Mouse (Mus musculus): ENCODE measurements at regions not wholly inside any gene's neighbourhood (a gene's known extent, or its start where the extent isn't known, plus 50 kb on each side); places are given as distances from the start of the nearest gene placed in this dataset.

- H3K4me1 ChIP-seq = no peaks in the 10 kb centered on the region; the same call in 1 of the 2 replicates
- 89% methylated on average over 12 of the region's 12 CpGs for WGBS
- ATAC-seq (ENCODE audit: low FRiP score) = no peak
These were observed 205.5 kb upstream of the Myocd start for GRCm38 (mm10) chr11:65475302-65475701.

DNA sequence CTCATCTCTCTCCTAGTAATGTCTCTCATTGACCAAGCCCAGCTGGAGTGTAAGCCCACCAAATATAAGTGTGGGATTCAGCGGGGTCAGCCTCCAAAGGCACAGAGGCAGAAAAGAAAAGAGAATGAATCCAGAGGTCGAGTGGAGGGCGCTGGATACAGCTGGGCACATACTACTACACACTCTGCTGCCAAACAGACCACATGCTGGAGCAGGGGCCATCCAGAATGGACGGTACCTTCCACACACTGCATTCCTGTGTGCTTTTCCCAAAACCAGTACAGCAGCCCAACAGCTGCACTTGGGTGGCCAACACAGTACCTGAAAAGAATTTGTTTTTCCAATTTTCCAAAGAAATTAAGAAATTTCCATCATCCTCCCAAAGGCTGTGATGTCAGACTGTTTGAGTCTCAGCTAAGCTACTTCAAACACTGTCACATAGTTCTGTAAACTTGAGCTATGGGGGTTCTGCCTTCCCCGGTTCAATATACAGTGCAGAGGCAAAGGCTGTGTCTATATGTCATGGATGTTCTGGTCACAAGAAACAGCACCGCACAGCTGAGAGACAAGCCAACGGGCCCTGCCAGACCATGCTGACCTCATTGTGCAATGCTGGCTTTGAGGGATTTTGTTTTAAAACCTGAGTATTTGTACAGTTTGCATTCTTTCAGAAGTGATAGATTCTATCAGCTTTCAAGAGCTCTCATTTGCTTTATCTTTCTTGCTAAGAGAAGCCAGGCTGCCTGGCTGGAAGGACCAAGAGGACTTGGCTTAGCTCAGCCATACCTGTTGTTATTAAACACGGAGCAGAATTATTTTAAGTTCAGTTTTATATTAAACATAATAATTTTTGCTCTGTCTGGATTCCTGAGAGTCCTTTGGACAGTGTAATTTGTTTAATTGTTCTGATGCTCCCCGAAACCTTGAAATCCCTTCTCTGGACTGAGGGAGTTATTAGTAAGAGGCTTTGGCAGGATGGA, 200.3 kb upstream of the Myocd start:
- Histone ChIP-seq H3K36me3 (replicated peaks) (no peaks in the 10 kb centered on the region), H3K4me1 (no peaks in the 10 kb centered on the region), H3K27me3 (no peaks in the 10 kb centered on the region), H3K9me3 (no peaks in the 10 kb centered on the region), H3K4me3 (replicated peaks) (no peak overlapping the region), H3K9ac (no peak overlapping the region), H3K4me2 (no peak overlapping the region), H3K27ac (no peak overlapping the region)
- no peak for ATAC-seq (ENCODE audit: low FRiP score)
- WGBS = 91% methylated on average over 9 of the region's 9 CpGs

More at GRCm38 (mm10) chr11:65475302-65475701, 205.5 kb upstream of the Myocd start:
- Histone ChIP-seq H3K9ac (no peak overlapping the region), H3K27me3 (no peaks in the 10 kb centered on the region), H3K36me3 (replicated peaks) (no peaks in the 10 kb centered on the region), H3K4me2 (no peak overlapping the region), H3K4me3 (replicated peaks) (no peak overlapping the region), H3K27ac (no peak overlapping the region), H3K9me3 (no peaks in the 10 kb centered on the region)

GRCm38 (mm10) chr11:65461044-65461443, 191.3 kb upstream of the Myocd start:
- Histone ChIP-seq H3K4me1 (no peaks in the 10 kb centered on the region), H3K9ac (no peak overlapping the region), H3K36me3 (replicated peaks) (no peaks in the 10 kb centered on the region), H3K27me3 (no peaks in the 10 kb centered on the region), H3K9me3 (no peaks in the 10 kb centered on the region), H3K4me2 (no peak overlapping the region), H3K27ac (no peak overlapping the region), H3K4me3 (replicated peaks) (no peak overlapping the region)
- WGBS = 72% methylated on average over 4 of the region's 4 CpGs
- ATAC-seq (ENCODE audit: low FRiP score) = no peak

DNA sequence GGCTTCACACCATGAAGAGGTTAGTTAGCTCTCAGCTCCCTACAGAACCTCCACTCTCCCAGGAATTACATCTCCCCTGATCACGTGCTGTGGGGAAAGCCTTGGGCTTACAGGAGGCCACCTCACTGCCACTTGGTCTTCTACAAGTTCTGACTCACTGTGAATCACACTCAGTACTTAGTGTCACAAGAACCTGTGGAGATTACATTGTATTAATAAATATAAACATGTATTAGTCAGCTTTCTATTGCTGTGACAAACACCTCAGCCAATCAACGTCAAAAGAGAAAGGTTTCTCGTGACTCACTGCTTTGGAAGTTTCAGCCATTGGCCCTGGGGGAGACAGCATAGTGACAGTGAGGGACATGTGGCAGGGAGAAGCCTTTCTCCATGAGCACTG, 178.6 kb upstream of the Myocd start:
- no peaks in the 10 kb centered on the region for H3K27me3 ChIP-seq
- no peak overlapping the region for H3K4me2 ChIP-seq
- H3K27ac ChIP-seq = no peak overlapping the region
- H3K9me3 ChIP-seq = no peaks in the 10 kb centered on the region
- H3K36me3 ChIP-seq (replicated peaks) = no peaks in the 10 kb centered on the region
- no peak for ATAC-seq (ENCODE audit: low FRiP score)
- no peak overlapping the region for H3K9ac ChIP-seq
- H3K4me3 ChIP-seq (replicated peaks) = no peak overlapping the region
- no peaks in the 10 kb centered on the region for H3K4me1 ChIP-seq
- WGBS = 87% methylated on average over 3 of the region's 3 CpGs

DNA sequence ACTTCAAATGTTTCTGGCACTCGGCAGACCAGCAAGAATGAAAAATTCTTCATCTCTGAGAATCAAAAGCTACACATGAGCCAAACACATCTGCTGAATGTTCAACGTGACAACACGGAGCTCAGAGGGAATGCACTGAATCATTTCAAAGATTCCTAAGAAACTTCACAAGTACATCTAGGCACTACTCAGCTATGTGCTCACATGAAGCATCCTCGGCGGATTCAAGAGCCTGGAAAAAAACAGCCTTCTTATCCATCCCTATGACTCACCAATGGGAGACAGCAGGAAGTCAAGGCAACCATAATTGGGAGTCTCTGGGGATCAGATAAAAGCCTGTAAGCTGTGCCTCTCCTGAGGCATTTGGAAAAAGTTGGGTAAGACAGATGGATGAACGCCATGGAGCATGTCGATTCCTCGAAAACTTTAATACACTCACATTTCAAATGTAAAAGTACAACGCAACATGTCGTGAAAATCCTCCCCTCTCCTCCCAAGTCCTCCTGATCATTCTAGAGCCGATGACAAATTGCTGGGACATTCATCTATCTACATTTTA, 173.8 kb upstream of the Myocd start:
- Histone ChIP-seq H3K9ac (no peak overlapping the region), H3K4me1 (no peaks in the 10 kb centered on the region), H3K36me3 (replicated peaks) (no peaks in the 10 kb centered on the region), H3K27ac (no peak overlapping the region), H3K4me2 (no peak overlapping the region), H3K9me3 (no peaks in the 10 kb centered on the region), H3K27me3 (no peaks in the 10 kb centered on the region), H3K4me3 (replicated peaks) (no peak overlapping the region)
- WGBS = 87% methylated on average over 11 of the region's 11 CpGs
- no peak for ATAC-seq (ENCODE audit: low FRiP score)

DNA sequence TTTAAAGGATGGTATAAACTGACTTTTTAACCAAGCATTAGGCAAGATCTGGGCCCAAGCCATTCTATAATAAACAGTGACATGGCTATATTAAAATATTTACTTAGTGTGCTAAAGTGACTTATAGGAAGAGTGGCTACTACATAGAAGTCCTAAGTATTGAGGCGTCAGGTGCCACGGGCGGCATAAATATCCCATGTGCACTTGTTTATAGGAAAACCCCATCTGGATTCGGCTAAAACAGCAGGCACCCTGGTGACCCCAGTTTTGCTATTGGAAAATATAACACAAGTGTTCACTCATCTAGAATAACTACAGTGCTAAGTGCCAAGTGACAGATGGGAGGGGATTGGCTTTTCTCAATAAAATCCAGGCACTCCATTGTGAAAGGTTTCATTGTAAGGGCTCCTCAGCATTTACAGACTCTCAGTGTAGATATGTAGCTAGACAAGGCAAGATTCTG, 165.9 kb upstream of the Myocd start:
- Histone ChIP-seq H3K27me3 (no peaks in the 10 kb centered on the region), H3K9me3 (no peaks in the 10 kb centered on the region), H3K27ac (no peak overlapping the region), H3K4me2 (no peak overlapping the region), H3K36me3 (replicated peaks) (no peaks in the 10 kb centered on the region), H3K4me1 (no peaks in the 10 kb centered on the region), H3K9ac (no peak overlapping the region), H3K4me3 (replicated peaks) (no peak overlapping the region)
- 77% methylated on average over 4 of the region's 4 CpGs for WGBS
- no peak for ATAC-seq (ENCODE audit: low FRiP score)

- Histone ChIP-seq H3K27ac (no peak overlapping the region), H3K36me3 (replicated peaks) (no peaks in the 10 kb centered on the region), H3K9me3 (no peaks in the 10 kb centered on the region), H3K4me3 (replicated peaks) (no peak overlapping the region), H3K4me2 (no peak overlapping the region), H3K9ac (no peak overlapping the region), H3K4me1 (no peaks in the 10 kb centered on the region), H3K27me3 (no peaks in the 10 kb centered on the region)
- 70% methylated on average over 1 of the region's 1 CpGs for WGBS
- ATAC-seq (ENCODE audit: low FRiP score) = no peak
These were observed 152.1 kb upstream of the Myocd start for GRCm38 (mm10) chr11:65421889-65422288.

DNA sequence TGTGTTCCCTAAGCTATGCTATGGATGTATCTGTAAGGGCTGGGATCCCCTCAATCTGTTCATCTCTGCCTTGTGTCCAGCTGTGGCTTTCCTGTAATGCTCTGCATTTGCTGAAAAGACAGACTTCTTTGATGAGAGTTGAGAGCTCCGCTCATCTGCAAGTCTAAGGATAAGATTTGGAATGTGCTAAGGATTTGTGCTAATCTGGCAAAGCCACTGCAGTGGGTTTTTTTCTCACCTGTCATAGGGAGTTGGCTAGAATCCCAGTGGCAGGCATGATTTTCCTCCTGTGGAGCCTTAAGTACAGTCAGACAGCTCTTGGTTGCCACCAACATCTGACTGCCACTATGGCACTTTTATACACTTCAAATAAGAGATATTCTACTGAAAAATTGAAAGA, 138.8 kb upstream of the Myocd start:
- Histone ChIP-seq H3K36me3 (replicated peaks) (no peaks in the 10 kb centered on the region), H3K27ac (no peak overlapping the region), H3K9ac (no peak overlapping the region), H3K4me1 (no peaks in the 10 kb centered on the region; the same call in 1 of the 2 replicates), H3K27me3 (no peaks in the 10 kb centered on the region), H3K9me3 (no peaks in the 10 kb centered on the region), H3K4me3 (replicated peaks) (no peak overlapping the region), H3K4me2 (no peak overlapping the region)
- no peak for ATAC-seq (ENCODE audit: low FRiP score)
- 66% methylated on average over 1 of the region's 1 CpGs for WGBS

- no peaks in the 10 kb centered on the region for H3K27me3 ChIP-seq
- no peak overlapping the region for H3K4me2 ChIP-seq
- no peak for ATAC-seq (ENCODE audit: low FRiP score)
- whole genome bisulfite sequencing = 83% methylated on average over 12 of the region's 12 CpGs
- H3K27ac ChIP-seq = no peak overlapping the region
- no peaks in the 10 kb centered on the region; the same call in 1 of the 2 replicates for H3K4me1 ChIP-seq
- no peak overlapping the region for H3K9ac ChIP-seq
- no peak overlapping the region for H3K4me3 ChIP-seq (replicated peaks)
- no peaks in the 10 kb centered on the region for H3K36me3 ChIP-seq (replicated peaks)
- no peaks in the 10 kb centered on the region for H3K9me3 ChIP-seq
These were observed 132.8 kb upstream of the Myocd start for GRCm38 (mm10) chr11:65402460-65403154.

GRCm38 (mm10) chr11:65389238-65389637, 119.4 kb upstream of the Myocd start:
- Histone ChIP-seq H3K4me3 (replicated peaks) (no peak overlapping the region), H3K4me2 (no peak overlapping the region), H3K4me1 (peaks cover 3% of the 10 kb centered on the region; the same call in 1 of the 2 replicates), H3K9ac (no peak overlapping the region), H3K36me3 (replicated peaks) (no peaks in the 10 kb centered on the region), H3K27ac (no peak overlapping the region), H3K9me3 (no peaks in the 10 kb centered on the region), H3K27me3 (no peaks in the 10 kb centered on the region)
- no peak for ATAC-seq (ENCODE audit: low FRiP score)
- WGBS = 79% methylated on average over 3 of the region's 3 CpGs

GRCm38 (mm10) chr11:65386291-65387061, 116.7 kb upstream of the Myocd start:
- Histone ChIP-seq H3K4me3 (replicated peaks) (no peak overlapping the region), H3K9ac (no peak overlapping the region), H3K4me1 (peaks cover 3% of the 10 kb centered on the region; the same call in 1 of the 2 replicates), H3K36me3 (replicated peaks) (no peaks in the 10 kb centered on the region), H3K27ac (peak overlapping the region; percentile 46), H3K4me2 (no peak overlapping the region), H3K9me3 (no peaks in the 10 kb centered on the region), H3K27me3 (no peaks in the 10 kb centered on the region)
- WGBS = 50% methylated on average over 14 of the region's 14 CpGs
- peak; percentile 46; the same call in 1 of the 2 replicates for ATAC-seq (ENCODE audit: low FRiP score)

DNA sequence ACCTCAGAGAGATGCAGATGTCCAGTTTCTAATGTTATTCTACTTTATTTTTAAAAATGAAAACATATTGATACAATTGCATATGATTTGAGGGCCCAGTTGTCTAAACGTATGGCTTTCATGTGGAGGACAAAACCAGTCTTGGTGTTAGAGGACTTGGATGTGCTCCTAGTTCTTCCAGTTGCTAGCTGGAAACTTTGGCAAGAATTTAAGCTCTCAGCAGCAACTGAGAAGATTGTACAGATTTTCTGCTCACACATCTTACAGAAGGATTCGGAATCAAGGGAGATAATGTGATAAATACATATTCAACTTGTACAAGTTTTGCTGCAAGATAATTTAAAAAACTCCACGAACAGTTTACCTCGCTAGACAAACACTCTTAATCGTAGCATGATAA, 105.6 kb upstream of the Myocd start:
- Histone ChIP-seq H3K9me3 (no peaks in the 10 kb centered on the region), H3K36me3 (replicated peaks) (no peaks in the 10 kb centered on the region), H3K27me3 (no peaks in the 10 kb centered on the region), H3K4me1 (no peaks in the 10 kb centered on the region), H3K4me2 (no peak overlapping the region), H3K27ac (no peak overlapping the region), H3K9ac (no peak overlapping the region), H3K4me3 (replicated peaks) (no peak overlapping the region)
- no peak for ATAC-seq (ENCODE audit: low FRiP score)
- WGBS = 85% methylated on average over 5 of the region's 5 CpGs

Data from forebrain, embryonic 12.5 days (tissue).